Mouse (Mus musculus): ENCODE measurements at regions not wholly inside any gene's neighbourhood (a gene's known extent, or its start where the extent isn't known, plus 50 kb on each side); places are given as distances from the start of the nearest gene placed in this dataset.
A peak's percentile ranks its signal among the peaks of the same experiment; 100 is the strongest.

DNA sequence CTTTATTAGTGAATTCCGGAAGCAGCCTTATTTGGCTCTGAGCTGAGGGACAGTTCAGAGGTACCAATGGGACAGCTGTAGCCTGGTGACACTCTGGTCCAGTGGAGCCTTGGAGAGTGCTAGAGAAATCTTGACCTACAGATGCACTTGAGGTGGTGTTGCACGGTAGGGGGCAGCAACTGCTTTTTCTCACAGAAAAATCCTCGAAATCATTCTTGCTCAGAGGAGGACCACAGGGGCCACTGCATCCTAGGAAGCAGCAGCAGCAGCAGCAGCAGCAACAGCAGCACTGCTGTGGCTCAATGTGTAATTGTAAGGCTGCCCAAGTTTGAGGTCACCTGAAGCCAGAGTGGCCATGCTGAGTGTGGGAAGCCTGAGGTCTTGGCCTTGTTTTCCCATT, 299.7 kb upstream of the Ppp2r3a start:
- DNase-seq: peak; percentile 39

DNA sequence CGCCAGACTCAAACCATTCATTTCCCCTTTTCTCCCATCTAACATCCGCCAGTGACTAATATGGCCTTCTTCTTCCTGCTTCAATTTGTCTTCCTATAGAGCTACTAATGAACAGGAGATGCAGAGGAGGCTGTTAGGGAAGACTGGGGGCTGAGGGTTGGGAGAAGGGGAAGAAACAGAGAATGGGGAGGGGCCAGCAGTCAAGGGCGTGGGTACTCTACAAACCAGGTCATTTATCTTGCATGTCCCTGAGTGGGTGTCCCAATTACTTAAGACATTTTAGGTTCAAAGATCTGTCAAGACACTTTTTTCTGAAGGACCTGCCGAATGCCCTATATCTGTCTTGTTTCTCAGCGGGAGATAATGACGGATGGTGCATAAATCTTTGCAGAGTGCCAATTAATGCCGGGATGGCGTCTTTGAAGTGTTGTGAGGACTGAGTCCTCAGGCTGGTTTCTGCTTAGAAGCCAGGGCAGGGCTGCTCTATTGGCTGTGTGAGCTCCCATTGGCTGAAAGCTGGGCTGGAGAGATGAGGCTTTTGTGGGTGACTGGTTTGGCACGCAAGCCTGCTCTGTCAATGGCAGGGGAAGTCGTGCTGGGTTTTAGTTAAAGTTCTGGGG, 294.7 kb upstream of the Ppp2r3a start:
- peak; percentile 45 for DNase-seq

DNA sequence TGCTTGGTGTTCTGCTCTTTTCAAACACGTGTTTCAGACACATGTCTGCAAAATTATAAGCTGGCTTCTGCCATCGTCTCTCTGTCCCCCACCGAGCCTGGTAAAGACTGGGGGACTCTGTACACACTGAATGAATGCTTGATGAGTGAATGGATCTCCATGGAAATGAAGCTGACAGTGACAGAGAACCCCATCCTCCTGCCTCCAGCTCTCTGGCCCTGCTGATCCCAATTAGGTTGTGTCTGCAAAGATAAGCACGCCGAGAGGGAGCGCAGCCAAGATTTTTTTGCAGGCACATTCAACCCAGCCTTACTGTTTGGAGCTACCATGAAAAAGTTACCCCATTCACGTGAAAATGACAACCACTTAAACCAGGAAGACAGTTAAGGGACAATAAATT, 266.5 kb upstream of the Ppp2r3a start:
- no peak for DNase-seq

DNA sequence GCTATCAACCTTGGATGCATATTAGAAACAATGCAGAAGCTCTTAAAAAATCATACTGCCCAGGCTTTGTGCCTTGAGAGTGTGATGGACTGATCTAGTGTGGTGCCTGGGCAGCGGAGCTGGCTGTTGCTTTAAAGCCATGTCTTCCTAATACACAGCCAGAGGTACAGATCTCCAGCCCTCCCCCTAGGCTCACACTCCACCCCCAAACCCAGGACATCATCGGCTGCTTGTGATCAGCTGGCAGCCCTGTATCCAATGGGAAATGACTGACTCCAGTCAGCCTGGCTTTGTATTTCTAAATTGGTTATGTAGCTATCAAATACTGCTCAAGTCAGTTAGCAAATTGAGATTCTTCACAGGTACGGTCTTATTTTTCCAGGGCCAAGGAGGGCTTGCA, 259.2 kb upstream of the Ppp2r3a start:
- DNase-seq: no peak

DNA sequence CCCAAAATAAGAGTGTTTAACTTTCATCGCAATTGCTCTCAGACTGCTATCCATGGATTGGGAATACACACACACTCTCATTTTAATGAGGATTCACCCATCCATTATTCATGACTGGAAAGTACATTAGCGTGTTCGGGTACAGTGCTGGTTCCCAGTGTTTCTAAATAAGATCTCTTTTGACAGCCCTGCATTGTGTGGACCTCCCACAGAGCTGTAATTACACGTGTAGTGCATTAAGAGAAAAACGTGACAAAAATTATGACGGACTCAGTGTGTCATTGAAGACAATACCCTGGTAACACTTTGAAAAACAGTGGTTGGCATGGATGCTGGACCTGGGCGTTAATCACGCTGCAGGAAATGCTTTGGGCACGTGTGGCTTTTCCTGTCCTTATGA, 257.6 kb upstream of the Ppp2r3a start:
- DNase-seq: no peak

DNA sequence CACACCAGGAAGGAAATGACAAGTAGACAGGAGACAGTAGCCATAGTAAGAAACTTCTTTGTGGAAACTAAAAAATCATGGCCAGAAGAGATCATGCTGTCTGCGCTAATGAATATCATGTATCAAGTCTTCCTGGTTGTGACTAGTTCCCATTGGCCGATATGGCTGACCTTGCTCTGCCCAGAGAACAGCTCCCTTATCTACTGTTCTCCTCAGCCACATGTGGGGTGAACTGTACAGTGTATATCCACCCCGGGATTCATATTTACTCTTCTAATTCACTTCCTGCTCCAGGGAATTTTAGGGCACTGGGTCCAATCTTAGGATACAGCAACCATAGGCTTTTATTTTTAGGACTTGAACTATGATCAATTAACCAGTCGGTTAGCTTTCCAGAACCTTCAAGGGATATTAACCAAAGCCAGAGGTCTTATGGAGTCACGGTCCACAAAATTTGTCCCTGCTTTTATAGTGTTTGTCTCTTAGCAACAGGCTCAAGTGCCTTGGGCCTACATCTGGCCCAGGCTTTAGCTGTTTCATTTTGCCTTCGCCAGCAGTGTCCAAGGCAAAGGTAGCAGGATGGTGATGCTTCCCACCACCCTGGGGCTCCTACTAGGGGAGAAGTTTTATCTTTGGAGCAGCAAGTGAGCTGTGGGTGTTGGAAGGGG, 255.6 kb upstream of the Ppp2r3a start:
- no peak for DNase-seq

DNA sequence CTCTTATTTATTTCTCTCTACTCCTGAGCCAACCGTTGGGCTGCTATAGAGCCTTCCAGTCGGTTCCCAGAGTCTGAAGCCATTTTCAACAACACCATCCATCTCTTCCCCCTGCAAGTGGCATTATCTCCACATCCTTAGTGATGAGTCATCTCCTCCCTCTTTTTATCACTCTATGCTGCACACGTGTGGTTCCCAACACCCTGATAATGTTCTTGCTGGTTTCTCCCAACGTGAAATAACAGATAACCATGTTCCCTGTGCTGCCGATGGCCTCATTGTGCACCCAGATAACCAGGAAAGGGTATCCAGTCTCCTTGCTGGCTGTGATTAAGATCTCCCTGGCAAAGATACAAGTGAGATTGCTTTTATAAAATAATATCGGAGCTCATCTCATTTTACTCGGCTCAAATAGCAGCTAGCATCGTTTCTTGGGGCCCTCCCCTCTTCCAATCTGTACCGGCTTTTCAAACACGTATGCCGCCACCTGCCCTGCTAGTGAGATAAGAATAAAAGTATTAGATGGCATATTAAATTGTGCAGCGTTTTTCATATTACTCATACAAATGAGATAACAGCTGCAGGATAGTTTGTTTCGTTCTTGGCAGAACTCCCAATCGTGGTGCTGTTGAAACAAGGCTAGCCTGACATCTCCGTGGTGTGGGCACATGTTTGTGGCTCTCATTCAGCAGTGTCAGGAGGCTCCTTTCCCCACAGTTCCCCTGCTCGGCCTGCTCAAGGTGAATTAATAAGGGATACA, 250.3 kb upstream of the Ppp2r3a start:
- DNase-seq: no peak

DNA sequence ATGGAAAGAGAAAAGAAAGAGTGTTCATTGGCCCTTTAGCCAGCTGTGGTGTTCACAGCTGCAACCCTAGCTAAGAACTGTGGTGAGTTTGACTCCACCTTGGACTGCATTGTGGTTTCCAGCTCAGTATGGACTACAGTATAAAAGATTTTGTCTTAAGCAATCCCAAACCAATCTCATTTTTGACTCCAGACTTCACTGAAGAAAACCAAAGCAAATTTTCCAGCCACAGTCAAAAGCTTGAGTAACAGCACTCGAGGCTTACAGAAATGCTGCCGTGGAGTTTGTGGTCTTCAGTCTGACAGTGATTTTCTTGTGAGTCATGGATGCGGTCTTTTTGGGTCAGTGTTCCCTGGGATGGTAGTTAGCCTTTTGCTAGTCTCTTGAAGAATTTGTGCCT, 249.4 kb upstream of the Ppp2r3a start:
- DNase-seq: no peak

DNA sequence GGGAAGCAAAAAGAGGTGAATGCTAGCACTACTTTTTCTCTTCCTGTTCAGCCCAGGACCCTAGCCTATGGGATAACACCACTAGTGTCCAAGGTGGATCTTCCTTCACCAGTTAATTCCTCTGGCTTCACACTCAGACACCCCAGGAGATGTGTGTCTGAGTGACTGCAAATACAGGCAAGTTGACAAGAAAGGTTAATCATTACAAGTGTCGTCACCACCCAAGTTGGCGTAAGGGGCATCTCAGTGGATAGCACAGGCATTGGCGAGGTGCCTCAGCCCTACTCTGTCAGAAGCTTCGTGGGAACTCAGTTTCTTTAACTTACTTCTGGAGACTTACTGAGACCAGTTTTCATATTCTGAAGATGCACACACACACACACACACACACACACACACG, 247.1 kb upstream of the Ppp2r3a start:
- no peak for DNase-seq

DNA sequence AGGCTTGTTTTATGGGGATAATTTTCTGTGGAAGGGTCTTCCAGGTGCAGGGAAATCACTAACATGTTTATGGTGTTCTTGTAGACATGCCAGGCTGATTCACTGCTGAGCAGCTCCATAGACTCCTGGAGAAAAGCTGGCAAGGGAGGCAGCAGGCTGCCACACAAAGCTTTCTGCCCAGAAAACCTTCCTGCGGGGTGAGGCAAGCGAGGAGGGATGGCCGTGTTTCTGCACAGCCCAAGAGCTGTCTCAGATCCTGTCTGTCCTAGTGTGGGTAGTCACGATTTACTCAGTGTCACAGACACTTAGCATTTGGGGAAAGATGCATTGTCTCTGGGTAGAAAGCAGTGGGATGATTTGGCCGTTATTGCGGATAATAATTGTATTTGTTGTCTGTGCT, 244.2 kb upstream of the Ppp2r3a start:
- DNase-seq: no peak

DNA sequence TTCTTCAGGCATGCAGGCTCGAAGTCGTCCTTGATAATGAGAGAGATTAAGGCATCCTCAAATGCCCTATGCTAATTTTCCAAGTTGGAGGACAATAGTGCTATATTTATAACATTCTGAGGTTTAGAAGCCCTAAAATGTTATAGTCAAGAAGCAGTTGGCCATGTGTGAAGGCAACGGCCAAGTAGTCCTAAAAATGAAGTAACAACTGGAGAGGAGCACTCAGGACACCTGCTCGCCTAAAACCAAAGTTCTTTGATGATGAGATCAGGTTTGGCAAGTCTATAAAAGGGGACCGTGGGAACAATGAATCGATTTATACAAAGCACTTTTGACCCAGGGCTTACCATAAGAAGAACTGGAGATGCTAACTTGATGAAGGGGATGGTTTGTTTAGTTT, 237.4 kb upstream of the Ppp2r3a start:
- no peak for DNase-seq

DNA sequence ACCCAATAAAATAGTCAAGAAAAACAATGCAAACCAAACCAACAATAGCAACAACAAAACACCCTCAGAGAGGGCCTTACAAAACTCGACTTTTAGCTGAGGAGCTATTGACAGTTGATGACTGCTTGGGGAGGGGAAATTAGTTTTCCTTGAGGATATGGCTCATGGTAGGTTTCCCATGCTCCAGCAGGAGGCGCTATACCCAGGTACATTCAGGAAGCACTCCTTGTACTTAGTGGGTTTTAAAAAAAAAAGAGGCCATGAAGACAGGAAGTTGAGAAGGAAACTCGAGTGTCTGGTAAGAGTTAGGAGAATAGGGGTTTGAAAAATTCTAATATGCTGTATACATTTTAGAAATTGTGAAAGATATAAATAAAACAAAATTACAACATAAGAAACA, 224.6 kb upstream of the Ppp2r3a start:
- DNase-seq: no peak

DNA sequence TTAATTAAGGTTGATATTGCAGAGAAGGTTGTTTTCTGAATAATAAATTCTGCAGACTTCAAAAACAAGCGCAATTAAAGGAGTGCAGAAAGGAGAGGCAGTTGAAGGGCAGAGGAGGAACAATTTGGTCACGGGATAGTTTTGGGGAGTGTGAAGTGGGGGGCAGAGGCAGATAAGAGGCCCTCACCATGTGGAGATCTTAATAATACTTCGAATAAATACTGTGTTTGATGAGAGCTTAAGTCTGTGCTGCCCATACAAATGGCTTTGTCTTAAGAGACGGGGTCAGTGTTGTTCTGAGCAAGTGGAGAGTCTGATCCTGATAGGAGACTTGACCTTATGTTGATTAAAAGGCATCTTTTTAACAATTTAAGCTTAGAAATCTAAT, 221.5 kb upstream of the Ppp2r3a start:
- DNase-seq: no peak

DNA sequence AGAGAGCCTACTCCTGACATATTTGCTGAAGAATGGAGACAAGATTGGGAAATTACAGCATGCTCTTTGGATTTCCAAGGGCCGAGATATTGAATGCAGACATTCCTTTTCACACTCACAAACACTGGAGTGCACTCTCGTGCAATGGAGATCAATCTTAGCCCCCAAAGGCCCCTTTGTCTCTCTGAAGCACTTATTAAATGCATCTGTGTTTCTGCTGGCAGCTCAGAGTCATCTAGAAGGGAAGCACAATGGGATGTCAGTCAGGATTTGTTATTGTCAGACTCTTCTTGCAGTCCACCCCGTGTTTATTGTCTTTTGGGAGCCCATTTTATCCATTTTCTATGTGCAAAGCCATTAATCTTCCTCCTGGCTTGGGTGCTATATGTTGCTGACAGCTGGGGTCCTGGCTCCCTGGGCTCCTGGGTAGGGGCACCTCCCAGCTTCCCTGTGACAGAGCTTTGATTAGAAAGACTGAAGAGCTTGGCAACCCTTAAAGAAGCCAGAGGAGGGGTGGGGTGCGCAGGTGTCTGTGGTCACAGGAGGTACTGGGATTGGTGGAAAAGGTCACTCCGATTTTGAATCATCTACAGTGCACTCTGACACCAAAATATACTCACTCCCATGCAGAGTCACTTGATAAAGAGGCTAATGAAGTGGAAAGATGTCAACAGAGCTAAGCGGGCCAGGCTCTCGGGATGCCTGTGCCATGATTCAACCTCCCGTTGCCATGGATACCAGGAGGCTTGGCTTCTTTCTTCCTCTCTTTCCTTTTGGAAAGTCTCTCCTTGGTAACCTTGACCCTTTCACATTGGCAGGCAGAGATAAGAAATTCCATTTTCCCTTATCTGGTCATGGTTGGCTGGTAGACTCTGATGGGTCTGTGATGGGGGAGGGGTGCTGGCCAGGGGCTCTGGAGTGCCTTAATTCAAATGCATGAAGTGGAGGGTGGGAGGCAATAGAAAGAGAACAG, 220.8 kb upstream of the Ppp2r3a start:
- DNase-seq: peak; percentile 83

DNA sequence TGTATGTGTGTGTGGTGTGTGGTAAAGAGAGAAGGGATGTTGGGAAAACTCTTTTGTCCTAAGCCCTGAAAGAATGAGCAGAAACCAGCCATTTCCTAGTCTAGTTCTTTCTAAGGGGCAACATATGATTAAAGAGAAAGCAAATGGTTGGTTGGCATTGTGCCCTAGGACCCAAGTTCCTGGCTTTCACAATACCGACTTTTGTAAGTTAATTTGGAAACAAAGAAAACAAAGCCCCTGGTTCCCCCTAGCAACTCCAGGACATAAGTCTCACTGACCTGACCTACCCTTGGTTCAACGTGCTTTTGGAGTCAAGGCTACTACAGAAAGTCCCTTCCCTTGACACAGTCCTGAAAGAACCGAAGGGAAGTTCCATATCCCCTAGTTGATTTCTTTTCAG, 220.1 kb upstream of the Ppp2r3a start:
- no peak for DNase-seq

DNA sequence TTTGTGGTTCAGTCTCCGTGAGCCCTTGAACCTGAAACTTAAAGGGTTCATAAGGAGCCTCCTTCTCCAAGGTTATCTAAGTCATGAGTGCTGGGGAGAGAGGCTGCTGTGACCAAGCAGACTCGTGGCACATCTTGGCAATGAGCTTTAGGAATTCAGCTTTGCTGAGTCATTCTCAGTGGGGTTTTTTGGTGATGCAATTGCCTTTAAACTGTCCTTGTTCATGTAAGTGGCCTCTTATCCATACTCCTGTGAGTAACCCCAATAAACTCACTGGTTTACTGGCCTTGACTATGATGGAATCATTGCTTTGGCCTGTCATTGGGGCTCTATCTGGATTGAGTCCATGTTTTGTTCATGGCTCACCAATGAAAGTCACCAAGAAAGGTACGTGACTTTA, 218.2 kb upstream of the Ppp2r3a start:
- DNase-seq: no peak

DNA sequence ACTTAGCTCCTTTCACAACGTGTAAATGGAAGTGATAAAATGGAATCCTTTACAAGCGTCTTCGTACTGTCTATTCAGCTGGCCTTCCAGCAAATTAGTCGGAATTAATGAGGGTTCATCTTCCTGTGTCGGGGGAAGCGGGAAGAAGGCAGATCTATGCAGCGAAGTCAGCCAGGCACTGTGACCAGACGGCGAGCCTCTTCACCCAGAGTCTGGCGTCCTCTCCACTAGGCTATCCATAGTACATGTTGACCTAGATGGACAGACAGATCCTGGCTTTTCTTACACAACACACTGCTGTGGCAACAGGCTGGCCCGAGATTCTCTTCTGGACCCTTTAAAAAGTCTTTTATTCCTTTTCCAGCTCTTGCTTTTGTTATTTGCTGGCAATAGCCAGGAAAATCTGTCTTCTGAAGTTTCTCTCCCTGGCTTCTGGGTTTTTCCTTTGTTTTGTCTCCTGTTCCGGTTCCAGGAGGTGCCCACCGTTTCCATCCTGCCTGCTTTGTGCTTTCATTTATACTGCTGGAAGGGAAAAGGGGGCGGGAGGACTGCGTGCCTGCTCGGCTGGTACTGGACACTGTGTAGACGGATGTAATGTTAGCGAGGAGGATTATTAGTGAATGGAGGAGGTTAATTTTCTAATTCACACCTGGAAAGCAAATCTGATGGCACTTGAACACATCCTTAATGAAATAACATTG, 213.3 kb upstream of the Ppp2r3a start:
- DNase-seq: no peak

DNA sequence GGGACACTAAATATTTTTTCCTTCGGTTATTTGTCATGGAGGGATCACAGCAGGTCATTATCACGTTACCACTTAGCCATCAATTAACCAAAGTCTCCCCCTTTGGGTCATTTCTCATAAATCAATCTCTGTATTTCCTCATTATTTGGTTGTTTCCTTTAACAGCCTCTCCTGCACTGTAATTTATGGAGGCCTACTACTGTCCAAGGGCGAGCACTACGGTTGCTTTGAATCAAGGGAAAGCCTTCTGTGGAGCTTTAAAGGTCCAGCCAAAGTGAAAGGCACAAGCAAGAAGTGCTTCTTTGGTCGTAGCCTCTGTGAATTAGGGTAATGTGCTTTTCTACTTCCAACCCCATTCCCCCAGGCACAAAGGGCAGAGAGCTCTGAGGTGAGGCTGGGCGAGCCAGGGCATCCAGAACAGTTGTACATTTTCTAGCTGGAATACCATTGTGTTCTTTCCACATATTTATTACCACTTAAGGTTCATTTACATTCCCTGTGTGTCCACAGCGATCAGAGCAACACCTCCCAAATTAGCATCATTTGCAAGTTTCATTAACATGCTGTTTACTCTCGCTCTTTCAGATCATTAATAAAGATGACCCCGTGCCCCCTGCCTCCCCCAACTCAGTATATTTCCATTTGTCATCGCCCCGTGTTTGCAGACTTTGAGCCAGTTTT, 207.5 kb upstream of the Ppp2r3a start:
- DNase-seq: no peak

DNA sequence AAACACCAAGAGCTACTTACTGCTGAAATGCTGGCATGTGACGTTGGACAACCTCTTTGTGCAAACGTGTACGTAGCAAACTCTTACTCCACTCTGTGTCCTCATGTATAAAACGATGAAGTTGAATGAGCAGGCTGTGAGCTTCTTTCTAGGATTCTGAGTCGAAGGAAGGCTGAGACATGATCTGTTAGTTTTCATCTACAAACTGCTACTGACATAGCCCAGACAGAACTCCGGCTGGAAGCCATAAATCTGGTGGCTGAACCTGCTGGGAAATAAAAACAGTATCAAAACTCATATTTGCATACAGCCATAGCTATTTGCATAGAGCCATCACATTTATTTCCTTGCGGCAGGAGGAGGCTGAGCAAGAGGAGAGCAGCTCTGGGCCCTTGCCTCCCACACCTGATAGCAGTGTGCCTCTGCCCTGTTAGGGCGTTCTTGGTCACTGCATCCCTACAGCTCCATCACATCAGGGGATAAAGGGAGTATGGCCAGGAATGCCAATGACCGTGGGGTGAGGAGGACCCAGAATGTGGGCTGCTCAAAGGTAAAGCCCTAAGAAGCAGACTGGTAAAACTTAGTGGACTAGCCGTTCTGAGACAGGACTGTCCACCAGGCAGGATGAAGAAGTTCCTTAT, 206.8 kb upstream of the Ppp2r3a start:
- DNase-seq: no peak

DNA sequence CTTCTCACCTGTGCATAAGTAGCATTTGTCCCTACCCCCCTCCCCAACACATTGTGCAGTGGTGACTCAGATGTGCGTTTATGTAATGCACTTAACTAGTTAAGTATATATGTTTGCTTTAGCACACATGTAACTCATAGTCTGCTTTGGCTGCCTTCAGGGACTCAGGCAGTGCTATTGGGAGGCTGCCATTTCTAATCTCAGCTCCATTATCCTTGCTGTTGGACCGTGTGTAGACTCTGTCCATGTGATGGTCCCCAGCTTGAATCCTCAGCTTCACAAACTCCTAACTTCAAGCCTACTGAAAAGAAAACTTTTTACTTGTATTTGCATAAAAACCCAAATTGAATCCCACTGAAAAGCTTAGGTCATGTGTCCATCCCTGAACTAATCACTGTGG, 194.7 kb upstream of the Ppp2r3a start:
- no peak for DNase-seq

DNA sequence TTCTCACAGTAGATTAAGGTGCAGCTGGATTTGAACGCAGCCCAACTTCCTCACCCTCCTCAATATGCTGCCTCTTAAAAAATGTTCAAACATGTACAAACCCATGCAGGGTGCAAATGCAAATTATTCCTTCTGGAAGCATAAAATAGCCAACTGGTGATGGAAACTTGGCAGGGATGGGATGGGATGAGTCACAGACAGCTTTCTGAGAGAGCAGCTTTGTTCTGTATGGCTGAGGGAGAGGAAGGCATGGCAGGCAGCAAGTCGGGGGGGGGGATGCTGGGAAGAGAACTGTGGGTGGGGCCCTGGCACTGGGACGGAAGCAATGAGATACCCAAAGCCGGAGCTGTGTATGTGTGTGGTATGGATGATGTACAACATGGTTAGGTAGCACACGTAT, 194.2 kb upstream of the Ppp2r3a start:
- DNase-seq: no peak

Data from embryo, embryonic 11 days (tissue).